Mouse (Mus musculus): ENCODE data around the gene Anp32a.

The Anp32a gene

GRCm38 (mm10) chr9:62346388-62346679 is 5.2 kb downstream of the Anp32a start:
- no peak for DNase-seq (ENCODE audit: low spot score)

- DNase-seq (ENCODE audit: low spot score), result no peak
Measured at GRCm38 (mm10) chr9:62347201-62347600, 6.1 kb downstream of the Anp32a start.

- DNase-seq (ENCODE audit: low spot score), result no peak
Measured at GRCm38 (mm10) chr9:62348050-62348449, 7.0 kb downstream of the Anp32a start.

- no peak for DNase-seq (ENCODE audit: low spot score)
Measured at GRCm38 (mm10) chr9:62348467-62348985, 7.4 kb downstream of the Anp32a start.

GRCm38 (mm10) chr9:62349250-62349649 is 8.2 kb downstream of the Anp32a start:
- no peak for DNase-seq (ENCODE audit: low spot score)

- no peak for DNase-seq (ENCODE audit: low spot score)
Measured at GRCm38 (mm10) chr9:62350721-62351120, 9.6 kb downstream of the Anp32a start.

- no peak for DNase-seq (ENCODE audit: low spot score)
Measured at GRCm38 (mm10) chr9:62351200-62351599, 10.1 kb downstream of the Anp32a start.

GRCm38 (mm10) chr9:62353784-62354183 is 12.7 kb downstream of the Anp32a start:
- DNase-seq (ENCODE audit: low spot score), result no peak

- no peak for DNase-seq (ENCODE audit: low spot score)
Measured at GRCm38 (mm10) chr9:62354838-62355719, 14.0 kb downstream of the Anp32a start.

GRCm38 (mm10) chr9:62355763-62356162 is 14.7 kb downstream of the Anp32a start:
- no peak for DNase-seq (ENCODE audit: low spot score)

- DNase-seq (ENCODE audit: low spot score), result no peak
Measured at GRCm38 (mm10) chr9:62357593-62357992, 16.5 kb downstream of the Anp32a start.

GRCm38 (mm10) chr9:62358851-62359250 is 17.8 kb downstream of the Anp32a start:
- no peak for DNase-seq (ENCODE audit: low spot score)

- DNase-seq (ENCODE audit: low spot score), result no peak
Measured at GRCm38 (mm10) chr9:62360889-62361288, 19.8 kb downstream of the Anp32a start.

GRCm38 (mm10) chr9:62362835-62363385 is 21.8 kb downstream of the Anp32a start:
- no peak for DNase-seq (ENCODE audit: low spot score)

GRCm38 (mm10) chr9:62363619-62364018 is 22.5 kb downstream of the Anp32a start:
- DNase-seq (ENCODE audit: low spot score), result peak; percentile 88

- no peak for DNase-seq (ENCODE audit: low spot score)
Measured at GRCm38 (mm10) chr9:62364216-62364615, 23.1 kb downstream of the Anp32a start.

GRCm38 (mm10) chr9:62364831-62365230 is 23.7 kb downstream of the Anp32a start:
- no peak for DNase-seq (ENCODE audit: low spot score)

GRCm38 (mm10) chr9:62365326-62366080 is 24.4 kb downstream of the Anp32a start:
- DNase-seq (ENCODE audit: low spot score), result no peak

GRCm38 (mm10) chr9:62366478-62367458 is 25.7 kb downstream of the Anp32a start:
- DNase-seq (ENCODE audit: low spot score), result no peak

GRCm38 (mm10) chr9:62367510-62368071 is 26.5 kb downstream of the Anp32a start:
- no peak for DNase-seq (ENCODE audit: low spot score)

- no peak for DNase-seq (ENCODE audit: low spot score)
Measured at GRCm38 (mm10) chr9:62368256-62368905, 27.3 kb downstream of the Anp32a start.
